Mouse (Mus musculus) brain, embryonic 14.5 days (tissue): ENCODE data around the gene Tmem189.

Source experiments
- CTCF ChIP-seq: fragments of 200-500 bp; IDR thresholded peaks from 2 replicates; pipeline ENCODE4 v1.5.1; 2012; ENCODE audit warnings: inconsistent platforms, mild to moderate bottlenecking, moderate library complexity, borderline replicate concordance; ENCODE audit not compliant: insufficient read depth, insufficient read length; ENCODE audit errors: extremely low read depth
- POLR2A ChIP-seq: fragments of 200-500 bp; IDR thresholded peaks from 2 replicates; pipeline ENCODE4 v1.6.1; 2012; ENCODE audit warnings: mild to moderate bottlenecking, inconsistent platforms, borderline replicate concordance; ENCODE audit not compliant: poor library complexity, insufficient read depth, insufficient read length, severe bottlenecking; ENCODE audit errors: extremely low read depth

DNA sequence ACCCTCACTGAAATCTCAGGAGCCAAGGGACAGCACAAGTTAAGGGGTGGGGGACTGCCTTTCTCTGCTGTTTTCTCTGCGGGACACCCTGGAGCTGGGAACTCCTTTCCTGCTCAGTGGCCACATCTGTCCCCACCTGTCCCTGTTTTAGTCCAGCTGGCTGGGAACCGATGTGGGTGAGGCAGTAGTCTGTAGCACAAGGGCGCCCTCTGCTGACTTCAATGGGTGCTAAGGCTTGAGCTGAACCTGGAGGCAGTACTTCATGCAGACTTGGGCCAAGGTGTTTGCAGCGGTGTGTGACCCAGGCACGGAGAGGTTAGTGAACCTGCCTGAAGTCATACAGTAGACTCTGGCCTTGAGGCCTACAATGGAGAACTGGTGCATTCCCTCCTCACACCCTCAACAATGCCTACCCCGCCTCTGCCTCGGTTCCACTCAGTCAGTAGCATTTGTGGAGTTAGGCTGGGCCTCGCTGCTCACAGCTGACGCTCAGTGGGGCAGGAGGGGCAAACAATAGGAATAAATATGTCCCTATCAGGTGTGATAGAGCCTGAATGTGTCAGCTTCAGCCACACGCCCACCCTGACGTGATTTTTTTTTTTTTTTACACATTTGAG is 84.3 kb downstream of the Tmem189 start:
- TF ChIP-seq CTCF (peak; percentile 92), POLR2A (no peak)
